Mouse (Mus musculus): ENCODE measurements around the gene Krtap3-2. TPM values are rescaled to one million over a fixed set of nuclear protein-coding genes. Genes with fewer than 3 reads are reported as not detected.

Gene Krtap3-2
- polyA plus RNA-seq, 1 experiment from 2014 or later = not detected

- H3K4me2 ChIP-seq = no peak overlapping the region
- DNase-seq (no peak), ATAC-seq (ENCODE audit: low read depth) (no peak)
- H3K4me3 ChIP-seq (replicated peaks) = no peak overlapping the region
- H3K27ac ChIP-seq = no peak overlapping the region
- no peaks in the 10 kb centered on the region for H3K9me3 ChIP-seq (replicated peaks)
- 66% methylated on average over 6 of the region's 6 CpGs for WGBS (ENCODE audit: insufficient replicate concordance)
- H3K27me3 ChIP-seq = no peaks in the 10 kb centered on the region
- H3K36me3 ChIP-seq = no peaks in the 10 kb centered on the region
- H3K9ac ChIP-seq = no peak overlapping the region
- no peaks in the 10 kb centered on the region for H3K4me1 ChIP-seq (replicated peaks)
Measured at GRCm38 (mm10) chr11:99562580-99562979, 5.9 kb upstream of the Krtap3-2 start.

GRCm38 (mm10) chr11:99559366-99559765 lies 2.7 kb upstream of the Krtap3-2 start, which contains the start of gene Gm11939:
Gm11939 (minus strand) TSS chr11:99559466.
- Histone ChIP-seq H3K4me1 (replicated peaks) (no peaks in the 10 kb centered on the region), H3K4me3 (replicated peaks) (no peak within 1 kb of the TSS), H3K27ac (no peak within 1 kb of the TSS), H3K9ac (no peak within 1 kb of the TSS), H3K9me3 (replicated peaks) (no peaks in the 10 kb centered on the region), H3K36me3 (no peaks in the 10 kb centered on the region), H3K4me2 (no peak within 1 kb of the TSS), H3K27me3 (no peaks in the 10 kb centered on the region)
- 73% methylated on average over 9 of the region's 9 CpGs for WGBS (ENCODE audit: insufficient replicate concordance)
- ATAC-seq (ENCODE audit: low read depth) (no peak), DNase-seq (no peak)

- H3K4me2 ChIP-seq = no peak overlapping the region
- whole genome bisulfite sequencing (ENCODE audit: insufficient replicate concordance) = 65% methylated on average over 3 of the region's 3 CpGs
- H3K9me3 ChIP-seq (replicated peaks) = no peaks in the 10 kb centered on the region
- ATAC-seq (ENCODE audit: low read depth) = no peak
- H3K4me1 ChIP-seq (replicated peaks) = no peaks in the 10 kb centered on the region
- DNase-seq = no peak
- no peaks in the 10 kb centered on the region for H3K36me3 ChIP-seq
- no peak overlapping the region for H3K4me3 ChIP-seq (replicated peaks)
- H3K27ac ChIP-seq = no peak overlapping the region
- H3K27me3 ChIP-seq = no peaks in the 10 kb centered on the region
- H3K9ac ChIP-seq = no peak overlapping the region
Measured at GRCm38 (mm10) chr11:99557976-99558745, 1.5 kb upstream of the Krtap3-2 start.

DNA sequence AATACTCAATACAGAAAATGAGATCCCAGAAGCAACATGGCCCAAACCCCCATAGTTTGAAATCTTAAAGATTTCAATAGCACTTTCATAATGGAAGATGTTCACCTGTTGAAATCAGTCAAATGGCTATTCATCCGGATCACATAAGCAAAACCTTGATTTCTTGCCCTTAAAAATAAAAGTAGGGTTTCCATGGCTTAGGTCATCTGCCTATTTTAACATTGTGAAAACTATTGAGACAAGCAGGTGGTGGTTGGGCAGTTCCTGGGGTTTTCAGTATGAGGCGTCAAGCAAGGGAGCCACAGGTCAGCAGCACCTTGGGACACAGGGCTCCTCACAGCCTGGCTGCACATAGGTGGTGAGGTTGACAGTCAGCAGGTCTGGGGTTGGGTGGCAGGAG lies 458 bp downstream of the Krtap3-2 start:
- ATAC-seq (ENCODE audit: low read depth) (no peak), DNase-seq (no peak)
- no peak overlapping the region for H3K4me3 ChIP-seq (replicated peaks)
- 54% methylated on average over 2 of the region's 2 CpGs for WGBS (ENCODE audit: insufficient replicate concordance)
- H3K36me3 ChIP-seq = no peaks in the 10 kb centered on the region
- H3K27ac ChIP-seq = no peak overlapping the region
- H3K9ac ChIP-seq = no peak overlapping the region
- no peak overlapping the region for H3K4me2 ChIP-seq
- no peaks in the 10 kb centered on the region for H3K27me3 ChIP-seq
- no peaks in the 10 kb centered on the region for H3K4me1 ChIP-seq (replicated peaks)
- no peaks in the 10 kb centered on the region for H3K9me3 ChIP-seq (replicated peaks)

DNA sequence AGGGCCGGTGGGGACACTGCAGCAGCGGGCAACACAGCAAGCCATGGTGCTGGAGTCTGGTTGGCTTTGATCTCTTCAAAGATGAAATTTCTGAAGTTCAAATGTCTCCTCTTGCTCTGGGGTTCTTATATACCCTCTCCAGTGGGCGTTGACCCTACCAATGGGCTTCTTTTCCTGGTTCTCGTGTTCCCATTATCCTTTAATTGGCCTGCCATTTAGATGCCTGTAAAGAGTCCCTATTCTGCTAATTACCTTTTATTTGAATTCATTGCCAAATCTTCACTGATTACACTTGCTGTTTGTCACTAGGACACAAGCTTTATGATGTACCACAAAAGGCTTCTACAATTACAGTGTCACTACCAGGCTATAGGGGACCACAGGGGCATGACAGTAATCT lies 5.9 kb downstream of the Krtap3-2 start, which contains the start of gene Krtap3-3:
TSS of gene Krtap3-3 (minus strand) at position 101 of the 400 bp plus-strand sequence.
- Histone ChIP-seq H3K4me3 (replicated peaks) (no peak within 1 kb of the TSS), H3K27ac (no peak within 1 kb of the TSS), H3K4me1 (replicated peaks) (no peaks in the 10 kb centered on the region), H3K9me3 (replicated peaks) (no peaks in the 10 kb centered on the region), H3K36me3 (no peaks in the 10 kb centered on the region), H3K4me2 (no peak within 1 kb of the TSS), H3K9ac (no peak within 1 kb of the TSS), H3K27me3 (no peaks in the 10 kb centered on the region)
- DNase-seq (no peak), ATAC-seq (ENCODE audit: low read depth) (no peak)
- WGBS (ENCODE audit: insufficient replicate concordance) = 48% methylated on average over 4 of the region's 4 CpGs

DNA sequence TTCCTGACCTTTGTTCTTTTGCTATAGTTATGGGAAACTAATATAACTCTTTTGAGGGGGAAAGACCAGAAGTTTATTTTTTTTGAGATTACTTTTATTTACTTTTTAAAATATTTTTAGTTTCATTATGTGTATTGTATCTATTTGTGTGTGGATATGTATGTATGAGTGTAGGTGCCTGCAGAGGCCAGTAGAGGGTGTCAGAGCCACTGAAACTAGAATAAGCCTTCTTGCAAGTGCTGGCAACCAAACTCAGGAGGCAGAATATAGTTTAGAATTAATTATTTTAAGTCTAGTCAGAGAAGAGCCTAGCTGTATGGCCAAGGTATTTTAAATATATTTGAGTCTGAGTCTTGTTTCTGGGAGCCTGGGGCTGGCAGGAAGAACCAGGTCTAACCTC lies 8.8 kb downstream of the Krtap3-2 start:
- DNase-seq (no peak), ATAC-seq (ENCODE audit: low read depth) (no peak)
- no peaks in the 10 kb centered on the region for H3K4me1 ChIP-seq (replicated peaks)
- no peak overlapping the region for H3K9ac ChIP-seq
- no peak overlapping the region for H3K4me3 ChIP-seq (replicated peaks)
- no peak overlapping the region for H3K27ac ChIP-seq
- H3K36me3 ChIP-seq = no peaks in the 10 kb centered on the region
- no peak overlapping the region for H3K4me2 ChIP-seq
- no peaks in the 10 kb centered on the region for H3K27me3 ChIP-seq
- no peaks in the 10 kb centered on the region for H3K9me3 ChIP-seq (replicated peaks)

DNA sequence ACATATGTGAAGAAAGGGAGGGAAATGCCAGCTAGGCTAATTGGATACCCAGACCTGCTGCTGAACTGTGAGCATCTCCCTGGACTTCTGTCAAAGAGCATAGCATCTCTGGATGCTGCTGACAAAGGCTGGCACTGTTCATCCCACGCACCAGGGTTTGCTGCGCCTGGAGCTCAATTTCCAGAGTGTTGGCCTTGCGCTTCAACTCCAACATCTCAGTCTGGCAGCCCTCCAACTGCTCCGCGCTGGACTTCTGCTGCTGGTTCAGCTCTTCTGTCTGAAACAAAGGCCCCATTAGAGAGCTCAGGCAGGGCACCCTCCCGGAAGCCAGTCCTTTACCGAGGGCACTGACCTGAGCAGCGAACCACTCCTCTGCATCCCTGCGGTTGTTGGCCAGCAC lies 16.9 kb downstream of the Krtap3-2 start:
- H3K27me3 ChIP-seq = no peaks in the 10 kb centered on the region
- H3K27ac ChIP-seq = no peak overlapping the region
- H3K9ac ChIP-seq = no peak overlapping the region
- H3K4me3 ChIP-seq (replicated peaks) = no peak overlapping the region
- no peaks in the 10 kb centered on the region for H3K36me3 ChIP-seq
- H3K9me3 ChIP-seq (replicated peaks) = 0 out of 2 replicates have a peak, but pooled peaks cover 2% of the 10 kb centered on the region
- no peaks in the 10 kb centered on the region for H3K4me1 ChIP-seq (replicated peaks)
- H3K4me2 ChIP-seq = no peak overlapping the region
- 78% methylated on average over 9 of the region's 9 CpGs for WGBS (ENCODE audit: insufficient replicate concordance)
- no peak for ATAC-seq (ENCODE audit: low read depth)
- DNase-seq = no peak

GRCm38 (mm10) chr11:99521288-99521860 lies 35.3 kb downstream of the Krtap3-2 start, which contains the start of gene Krt39:
Krt39 (minus strand) TSS chr11:99521338.
- 69% methylated on average over 13 of the region's 13 CpGs for WGBS (ENCODE audit: insufficient replicate concordance)
- no peak for ATAC-seq (ENCODE audit: low read depth)

DNA sequence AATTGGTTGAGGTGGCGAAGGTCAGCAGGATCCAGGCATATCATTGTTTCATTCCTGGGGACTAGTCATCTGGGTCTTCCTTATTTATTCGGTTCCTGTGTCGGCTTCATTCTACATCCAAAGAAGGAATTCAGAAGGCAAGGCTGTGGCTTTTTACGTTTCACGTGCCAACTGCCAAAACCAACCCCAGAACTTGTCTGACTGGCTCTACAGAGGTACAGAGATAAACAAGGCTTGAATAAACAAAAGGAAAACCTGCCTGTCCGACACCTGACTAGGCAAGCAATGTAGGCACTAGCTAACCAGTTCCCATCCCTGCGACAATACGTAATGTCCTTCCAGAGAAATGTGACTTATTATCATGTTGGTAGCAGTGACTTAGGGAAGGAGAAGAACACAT lies 42.6 kb downstream of the Krtap3-2 start:
- WGBS (ENCODE audit: insufficient replicate concordance) = 63% methylated on average over 8 of the region's 8 CpGs
- DNase-seq = no peak
- Histone ChIP-seq H3K36me3 (no peaks in the 10 kb centered on the region), H3K27me3 (no peaks in the 10 kb centered on the region), H3K9me3 (replicated peaks) (no peaks in the 10 kb centered on the region), H3K4me2 (no peak overlapping the region), H3K4me3 (replicated peaks) (no peak overlapping the region), H3K9ac (no peak overlapping the region), H3K4me1 (replicated peaks) (no peaks in the 10 kb centered on the region), H3K27ac (no peak overlapping the region)
- no peak for ATAC-seq (ENCODE audit: low read depth)

More at GRCm38 (mm10) chr11:99521288-99521860, 35.3 kb downstream of the Krtap3-2 start, which contains the start of gene Krt39:
- H3K27ac ChIP-seq = no peak within 1 kb of the TSS
- no peaks in the 10 kb centered on the region for H3K36me3 ChIP-seq
- DNase-seq = no peak
- no peak within 1 kb of the TSS for H3K4me2 ChIP-seq
- H3K9ac ChIP-seq = no peak within 1 kb of the TSS
- no peaks in the 10 kb centered on the region for H3K27me3 ChIP-seq
- 0 out of 2 replicates have a peak, but pooled peaks cover 2% of the 10 kb centered on the region for H3K9me3 ChIP-seq (replicated peaks)
- H3K4me3 ChIP-seq (replicated peaks) = no peak within 1 kb of the TSS
- no peaks in the 10 kb centered on the region for H3K4me1 ChIP-seq (replicated peaks)

Other genes with a start within 250 kb of the Krtap3-2 start
- not detected in 2 replicates for gene Krt25, start 233.9 kb downstream of the Krtap3-2 start, polyA plus RNA-seq (2015; fragmentation: Nextera tagmentation; extraction: Ambion mirVana)
- gene Krt26, start 218.9 kb downstream of the Krtap3-2 start, polyA plus RNA-seq (2015; fragmentation: Nextera tagmentation; extraction: Ambion mirVana) = not detected in 2 replicates
- gene Krt27, start 205.7 kb downstream of the Krtap3-2 start, polyA plus RNA-seq (2015; fragmentation: Nextera tagmentation; extraction: Ambion mirVana) = not detected in 2 replicates
- gene Krt28, start 181.9 kb downstream of the Krtap3-2 start, polyA plus RNA-seq (2015; fragmentation: Nextera tagmentation; extraction: Ambion mirVana) = not detected in 2 replicates
- gene Krt10, start 167.5 kb downstream of the Krtap3-2 start, polyA plus RNA-seq (2015; fragmentation: Nextera tagmentation; extraction: Ambion mirVana) = 4.2 and 4.6 TPM in 2 replicates
- gene Krt12, start 134.6 kb downstream of the Krtap3-2 start, polyA plus RNA-seq (2015; fragmentation: Nextera tagmentation; extraction: Ambion mirVana) = not detected in 2 replicates
- 28.0 and 33.9 TPM in 2 replicates for gene Krt20, start 118.7 kb downstream of the Krtap3-2 start, polyA plus RNA-seq (2015; fragmentation: Nextera tagmentation; extraction: Ambion mirVana)
- 0.54 and 0.67 TPM in 2 replicates for gene Krt23, start 63.7 kb downstream of the Krtap3-2 start, polyA plus RNA-seq (2015; fragmentation: Nextera tagmentation; extraction: Ambion mirVana)
- not detected in 2 replicates for gene Krt39, start 35.5 kb downstream of the Krtap3-2 start, polyA plus RNA-seq (2015; fragmentation: Nextera tagmentation; extraction: Ambion mirVana)
- not detected in 2 replicates for gene Krt40, start 13.7 kb downstream of the Krtap3-2 start, polyA plus RNA-seq (2015; fragmentation: Nextera tagmentation; extraction: Ambion mirVana)
- not detected in 2 replicates for gene Krtap3-3, start 6.0 kb downstream of the Krtap3-2 start, polyA plus RNA-seq (2015; fragmentation: Nextera tagmentation; extraction: Ambion mirVana)
- not detected in 2 replicates for gene Gm11939, start 2.6 kb upstream of the Krtap3-2 start, polyA plus RNA-seq (2015; fragmentation: Nextera tagmentation; extraction: Ambion mirVana)
- not detected in 2 replicates for gene Krtap3-1, start 9.8 kb upstream of the Krtap3-2 start, polyA plus RNA-seq (2015; fragmentation: Nextera tagmentation; extraction: Ambion mirVana)
- not detected in 2 replicates for gene Krtap1-5, start 24.2 kb upstream of the Krtap3-2 start, polyA plus RNA-seq (2015; fragmentation: Nextera tagmentation; extraction: Ambion mirVana)
- not detected in 2 replicates for gene Krtap1-4, start 26.8 kb upstream of the Krtap3-2 start, polyA plus RNA-seq (2015; fragmentation: Nextera tagmentation; extraction: Ambion mirVana)
- not detected in 2 replicates for gene Krtap1-3, start 34.5 kb upstream of the Krtap3-2 start, polyA plus RNA-seq (2015; fragmentation: Nextera tagmentation; extraction: Ambion mirVana)
- not detected in 2 replicates for gene Krtap9-3, start 41.3 kb upstream of the Krtap3-2 start, polyA plus RNA-seq (2015; fragmentation: Nextera tagmentation; extraction: Ambion mirVana)
- not detected in 2 replicates for gene Gm11938, start 46.5 kb upstream of the Krtap3-2 start, polyA plus RNA-seq (2015; fragmentation: Nextera tagmentation; extraction: Ambion mirVana)
- gene Gm11937, start 53.3 kb upstream of the Krtap3-2 start, polyA plus RNA-seq (2015; fragmentation: Nextera tagmentation; extraction: Ambion mirVana) = not detected in 2 replicates
- not detected in 2 replicates for gene Krtap2-4, start 58.0 kb upstream of the Krtap3-2 start, polyA plus RNA-seq (2015; fragmentation: Nextera tagmentation; extraction: Ambion mirVana)
- gene Gm11562, start 63.6 kb upstream of the Krtap3-2 start, polyA plus RNA-seq (2015; fragmentation: Nextera tagmentation; extraction: Ambion mirVana) = not detected in 2 replicates
- not detected in 2 replicates for gene Krtap4-1, start 71.4 kb upstream of the Krtap3-2 start, polyA plus RNA-seq (2015; fragmentation: Nextera tagmentation; extraction: Ambion mirVana)
- gene Krtap4-2, start 78.2 kb upstream of the Krtap3-2 start, polyA plus RNA-seq (2015; fragmentation: Nextera tagmentation; extraction: Ambion mirVana) = not detected in 2 replicates
- not detected in 2 replicates for gene Krtap4-7, start 87.2 kb upstream of the Krtap3-2 start, polyA plus RNA-seq (2015; fragmentation: Nextera tagmentation; extraction: Ambion mirVana)
- not detected in 2 replicates for gene Gm11555, start 93.4 kb upstream of the Krtap3-2 start, polyA plus RNA-seq (2015; fragmentation: Nextera tagmentation; extraction: Ambion mirVana)
- not detected in 2 replicates for gene Gm11563, start 102.1 kb upstream of the Krtap3-2 start, polyA plus RNA-seq (2015; fragmentation: Nextera tagmentation; extraction: Ambion mirVana)
- not detected in 2 replicates for gene Krtap4-6, start 109.1 kb upstream of the Krtap3-2 start, polyA plus RNA-seq (2015; fragmentation: Nextera tagmentation; extraction: Ambion mirVana)
- gene Gm14190, start 133.9 kb upstream of the Krtap3-2 start, polyA plus RNA-seq (2015; fragmentation: Nextera tagmentation; extraction: Ambion mirVana) = not detected in 2 replicates
- gene Gm14180, start 177.4 kb upstream of the Krtap3-2 start, polyA plus RNA-seq (2015; fragmentation: Nextera tagmentation; extraction: Ambion mirVana) = not detected in 2 replicates
- gene Gm11595, start 216.1 kb upstream of the Krtap3-2 start, polyA plus RNA-seq (2015; fragmentation: Nextera tagmentation; extraction: Ambion mirVana) = not detected in 2 replicates
- not detected in 2 replicates for gene Krtap4-8, start 223.9 kb upstream of the Krtap3-2 start, polyA plus RNA-seq (2015; fragmentation: Nextera tagmentation; extraction: Ambion mirVana)
- not detected in 2 replicates for gene Krtap4-9, start 228.3 kb upstream of the Krtap3-2 start, polyA plus RNA-seq (2015; fragmentation: Nextera tagmentation; extraction: Ambion mirVana)
- gene Gm11596, start 236.6 kb upstream of the Krtap3-2 start, polyA plus RNA-seq (2015; fragmentation: Nextera tagmentation; extraction: Ambion mirVana) = not detected in 2 replicates
- not detected in 2 replicates for gene Gm11569, start 242.1 kb upstream of the Krtap3-2 start, polyA plus RNA-seq (2015; fragmentation: Nextera tagmentation; extraction: Ambion mirVana)
- not detected in 2 replicates for gene Gm11554, start 247.6 kb upstream of the Krtap3-2 start, polyA plus RNA-seq (2015; fragmentation: Nextera tagmentation; extraction: Ambion mirVana)

Data from liver, embryonic 13.5 days (tissue).